Mouse (Mus musculus): ENCODE results near the gene Casq2. TPM values are rescaled to one million over a fixed set of nuclear protein-coding genes. Genes with fewer than 3 reads are reported as not detected.

Gene Casq2
- polyA plus RNA-seq, 1 experiment from 2014 or later: 0.31 TPM

DNA sequence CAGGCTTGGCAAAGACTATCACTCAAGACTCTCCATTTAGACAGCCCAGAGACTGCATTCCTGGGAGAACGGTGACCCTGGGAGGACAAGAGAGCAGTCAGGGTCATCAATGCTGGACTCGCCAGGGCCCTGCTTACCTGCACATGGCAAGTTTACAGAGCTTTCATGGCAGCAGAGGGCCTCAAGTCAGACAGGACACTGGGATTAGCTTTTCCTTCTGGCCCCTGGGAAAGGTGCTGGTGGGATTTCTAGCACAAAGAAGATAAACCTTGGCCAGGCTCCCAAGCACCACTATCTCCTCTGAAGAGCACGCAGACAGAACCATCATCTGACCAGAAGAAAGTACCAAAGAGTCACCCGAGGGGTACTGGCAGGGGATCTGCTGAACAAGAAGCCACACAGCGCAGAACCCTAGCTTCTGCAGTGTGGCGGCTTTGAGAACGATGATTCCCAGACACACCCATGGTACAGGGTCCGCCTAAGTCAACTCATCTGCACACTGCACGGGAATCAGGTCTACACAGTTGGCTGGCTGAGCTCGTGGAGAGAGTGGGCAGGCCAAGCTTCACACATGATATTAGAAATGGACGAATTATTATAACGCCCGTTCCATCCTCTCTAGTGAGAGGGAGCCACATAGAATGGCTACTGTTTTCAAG is 1.3 kb upstream of the Casq2 start:
- 63% methylated on average over 13 of the region's 13 CpGs for WGBS
- H3K27me3 ChIP-seq: peaks cover 30% of the 10 kb centered on the region
- no peak overlapping the region for H3K4me2 ChIP-seq (replicated peaks)
- H3K4me3 ChIP-seq (replicated peaks): no peak overlapping the region
- no peak overlapping the region for H3K27ac ChIP-seq
- no peak for ATAC-seq
- H3K9me3 ChIP-seq: no peaks in the 10 kb centered on the region
- H3K36me3 ChIP-seq: no peaks in the 10 kb centered on the region
- H3K4me1 ChIP-seq (replicated peaks): peaks cover 7% of the 10 kb centered on the region; the same call in 1 of the 2 replicates
- no peak overlapping the region for H3K9ac ChIP-seq (replicated peaks)

DNA sequence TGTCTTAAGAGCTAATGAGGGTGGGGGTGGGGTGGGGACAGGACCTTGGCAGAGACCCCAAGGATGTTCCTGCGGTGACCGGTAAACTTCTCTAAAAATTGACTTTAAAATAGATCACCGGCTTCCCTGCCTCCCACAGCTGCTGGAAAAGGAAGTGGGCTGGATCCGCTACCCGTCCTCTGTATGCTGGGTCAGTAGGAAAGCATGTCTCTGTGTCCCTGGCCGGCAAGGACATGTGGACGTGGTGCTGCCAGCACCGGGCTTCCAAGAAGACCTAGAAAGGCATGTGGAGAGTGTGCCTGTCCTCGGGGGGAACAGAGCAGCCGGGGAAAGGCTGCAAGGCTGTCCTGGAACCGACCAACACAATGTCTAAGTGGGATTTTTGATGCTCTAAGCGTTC is 496 bp upstream of the Casq2 start:
- H3K36me3 ChIP-seq: no peaks in the 10 kb centered on the region
- H3K9ac ChIP-seq (replicated peaks): no peak overlapping the region
- no peak overlapping the region for H3K4me3 ChIP-seq (replicated peaks)
- no peak overlapping the region for H3K27ac ChIP-seq
- ATAC-seq: no peak
- H3K27me3 ChIP-seq: peaks cover 30% of the 10 kb centered on the region
- no peak overlapping the region for H3K4me2 ChIP-seq (replicated peaks)
- peaks cover 7% of the 10 kb centered on the region; the same call in 1 of the 2 replicates for H3K4me1 ChIP-seq (replicated peaks)
- 42% methylated on average over 12 of the region's 12 CpGs for WGBS
- no peaks in the 10 kb centered on the region for H3K9me3 ChIP-seq

- H3K4me1 ChIP-seq (replicated peaks): no peaks in the 10 kb centered on the region
- H3K4me3 ChIP-seq (replicated peaks): no peak overlapping the region
- H3K27me3 ChIP-seq: no peaks in the 10 kb centered on the region
- no peaks in the 10 kb centered on the region for H3K36me3 ChIP-seq
- ATAC-seq: no peak
- no peak overlapping the region for H3K4me2 ChIP-seq (replicated peaks)
- H3K9me3 ChIP-seq: no peaks in the 10 kb centered on the region
- no peak overlapping the region for H3K27ac ChIP-seq
- no peak overlapping the region for H3K9ac ChIP-seq (replicated peaks)
- WGBS: 81% methylated on average over 3 of the region's 3 CpGs
These were observed 8.6 kb downstream of the Casq2 start for GRCm38 (mm10) chr3:102094841-102095240.

GRCm38 (mm10) chr3:102095412-102095811 is 9.2 kb downstream of the Casq2 start:
- no peak for ATAC-seq
- Histone ChIP-seq H3K36me3 (no peaks in the 10 kb centered on the region), H3K27me3 (no peaks in the 10 kb centered on the region), H3K27ac (no peak overlapping the region), H3K4me1 (replicated peaks) (no peaks in the 10 kb centered on the region), H3K4me3 (replicated peaks) (no peak overlapping the region), H3K4me2 (replicated peaks) (no peak overlapping the region), H3K9me3 (no peaks in the 10 kb centered on the region), H3K9ac (replicated peaks) (no peak overlapping the region)
- 80% methylated on average over 5 of the region's 5 CpGs for WGBS

DNA sequence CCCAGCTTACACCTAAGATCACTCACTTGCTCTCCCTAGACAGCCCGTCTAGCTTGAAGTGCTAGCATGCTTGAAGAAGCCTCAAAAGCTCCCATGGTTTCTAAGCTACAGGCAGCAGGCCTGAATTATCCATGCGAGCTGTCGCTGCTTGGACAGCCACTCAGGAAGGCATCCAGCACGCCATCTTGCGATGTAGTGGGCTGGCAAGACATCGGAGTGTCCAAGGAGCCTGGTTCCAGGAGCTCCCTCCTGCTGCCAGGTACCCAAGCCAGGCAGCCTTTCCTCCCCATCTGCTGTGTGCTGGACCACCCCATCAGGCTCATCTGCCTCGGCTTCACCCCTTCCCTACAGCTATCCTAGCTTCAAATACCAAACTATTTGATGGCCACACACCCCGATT is 10.2 kb downstream of the Casq2 start:
- no peak overlapping the region for H3K9ac ChIP-seq (replicated peaks)
- 87% methylated on average over 8 of the region's 8 CpGs for WGBS
- H3K4me2 ChIP-seq (replicated peaks): no peak overlapping the region
- H3K27ac ChIP-seq: no peak overlapping the region
- H3K4me3 ChIP-seq (replicated peaks): no peak overlapping the region
- H3K9me3 ChIP-seq: no peaks in the 10 kb centered on the region
- no peaks in the 10 kb centered on the region for H3K27me3 ChIP-seq
- ATAC-seq: no peak
- no peaks in the 10 kb centered on the region for H3K4me1 ChIP-seq (replicated peaks)
- H3K36me3 ChIP-seq: no peaks in the 10 kb centered on the region

GRCm38 (mm10) chr3:102096976-102097375 is 10.8 kb downstream of the Casq2 start:
- Histone ChIP-seq H3K4me3 (replicated peaks) (no peak overlapping the region), H3K27me3 (no peaks in the 10 kb centered on the region), H3K9ac (replicated peaks) (no peak overlapping the region), H3K4me1 (replicated peaks) (no peaks in the 10 kb centered on the region), H3K9me3 (no peaks in the 10 kb centered on the region), H3K27ac (no peak overlapping the region), H3K36me3 (no peaks in the 10 kb centered on the region), H3K4me2 (replicated peaks) (no peak overlapping the region)
- WGBS: 95% methylated on average over 2 of the region's 2 CpGs
- no peak for ATAC-seq

- ATAC-seq: no peak
- Histone ChIP-seq H3K4me1 (replicated peaks) (no peaks in the 10 kb centered on the region), H3K27me3 (no peaks in the 10 kb centered on the region), H3K9me3 (no peaks in the 10 kb centered on the region), H3K4me3 (replicated peaks) (no peak overlapping the region), H3K36me3 (no peaks in the 10 kb centered on the region), H3K9ac (replicated peaks) (no peak overlapping the region), H3K27ac (no peak overlapping the region), H3K4me2 (replicated peaks) (no peak overlapping the region)
- WGBS: 66% methylated on average over 9 of the region's 10 CpGs
These were observed 13.0 kb downstream of the Casq2 start for GRCm38 (mm10) chr3:102099242-102099641.

DNA sequence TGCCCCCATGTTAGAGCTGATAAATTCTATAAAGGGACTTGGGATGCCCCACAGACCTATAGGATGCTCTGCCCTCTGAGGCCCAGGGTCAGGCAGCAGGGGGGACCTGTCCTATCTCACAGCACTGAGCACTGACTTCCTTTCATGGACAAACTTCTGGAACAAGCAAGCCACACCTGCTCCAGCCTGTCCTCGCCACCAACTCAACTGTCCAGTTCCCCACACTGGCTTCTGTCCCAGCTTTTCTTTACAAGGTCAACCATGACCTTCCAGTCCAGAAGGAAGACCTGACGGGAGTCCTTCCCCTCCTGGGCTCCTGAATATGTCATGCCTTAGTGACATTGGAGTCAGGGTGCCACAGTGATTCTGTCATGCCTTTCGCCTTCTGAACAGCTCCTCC is 13.6 kb downstream of the Casq2 start:
- H3K9me3 ChIP-seq: no peaks in the 10 kb centered on the region
- H3K4me3 ChIP-seq (replicated peaks): no peak overlapping the region
- no peaks in the 10 kb centered on the region for H3K4me1 ChIP-seq (replicated peaks)
- WGBS: 93% methylated on average over 3 of the region's 3 CpGs
- H3K9ac ChIP-seq (replicated peaks): no peak overlapping the region
- H3K27me3 ChIP-seq: no peaks in the 10 kb centered on the region
- H3K4me2 ChIP-seq (replicated peaks): no peak overlapping the region
- H3K27ac ChIP-seq: no peak overlapping the region
- H3K36me3 ChIP-seq: no peaks in the 10 kb centered on the region
- ATAC-seq: no peak

DNA sequence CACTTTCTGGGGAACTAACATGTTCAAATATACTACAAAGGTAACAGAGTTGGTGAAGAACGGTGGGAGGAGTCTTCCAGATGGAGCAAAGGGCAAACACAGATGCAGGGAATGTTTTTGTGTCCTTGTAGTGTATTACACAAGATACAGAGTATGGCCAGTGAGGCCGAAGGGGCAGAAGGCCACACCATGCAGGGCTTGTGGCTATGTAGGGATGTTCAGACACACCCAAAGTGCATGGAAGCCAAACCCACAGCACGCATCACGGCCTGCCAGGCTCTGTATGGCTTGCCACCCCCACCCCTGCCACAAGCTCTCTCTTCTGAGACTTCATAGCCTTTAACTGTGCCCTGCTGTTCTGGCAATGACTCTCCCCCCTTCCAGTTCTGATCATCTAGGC is 15.2 kb downstream of the Casq2 start:
- no peak overlapping the region for H3K4me2 ChIP-seq (replicated peaks)
- no peaks in the 10 kb centered on the region for H3K4me1 ChIP-seq (replicated peaks)
- H3K9me3 ChIP-seq: no peaks in the 10 kb centered on the region
- no peaks in the 10 kb centered on the region for H3K36me3 ChIP-seq
- H3K9ac ChIP-seq (replicated peaks): no peak overlapping the region
- 91% methylated on average over 4 of the region's 4 CpGs for WGBS
- H3K27me3 ChIP-seq: no peaks in the 10 kb centered on the region
- no peak overlapping the region for H3K27ac ChIP-seq
- ATAC-seq: no peak
- H3K4me3 ChIP-seq (replicated peaks): no peak overlapping the region

DNA sequence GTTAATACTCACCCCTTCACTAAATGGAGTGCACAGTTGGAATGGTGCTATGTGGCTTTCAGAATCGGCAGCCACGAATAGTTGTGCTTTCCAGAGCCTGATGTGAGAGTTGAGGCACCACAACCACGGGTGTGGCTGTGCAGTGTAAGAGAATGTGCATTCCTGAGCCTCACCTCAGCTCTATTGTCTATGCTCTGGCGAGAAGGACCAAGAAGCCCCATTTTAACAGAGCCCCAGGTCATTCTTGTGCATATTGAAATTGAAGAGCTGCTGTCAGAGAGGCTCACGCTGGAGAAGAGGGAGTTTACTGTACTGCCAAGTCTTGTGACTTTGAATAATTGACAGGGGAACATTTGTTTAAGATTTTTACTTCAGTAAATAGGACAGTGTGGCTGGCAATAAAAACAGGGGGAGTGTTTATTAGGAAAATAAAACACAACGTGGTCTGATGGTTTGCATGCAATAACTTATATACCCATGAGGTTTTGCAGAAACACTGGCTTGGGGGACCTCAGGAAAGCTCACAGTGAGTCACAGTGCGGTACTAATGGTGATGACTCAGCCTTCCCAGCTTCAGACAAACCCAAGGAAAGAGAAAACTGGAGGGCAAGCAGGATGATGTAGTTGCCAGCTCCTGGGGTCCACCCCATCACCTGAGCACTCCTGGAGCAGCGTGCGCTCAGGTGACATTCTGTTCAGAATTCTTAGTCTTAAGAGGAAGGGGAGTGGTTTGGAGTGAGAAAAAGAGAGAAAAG is 17.8 kb downstream of the Casq2 start:
- Histone ChIP-seq H3K9me3 (no peaks in the 10 kb centered on the region), H3K4me3 (replicated peaks) (no peak overlapping the region), H3K4me2 (replicated peaks) (no peak overlapping the region), H3K36me3 (no peaks in the 10 kb centered on the region), H3K4me1 (replicated peaks) (no peaks in the 10 kb centered on the region), H3K9ac (replicated peaks) (no peak overlapping the region), H3K27me3 (no peaks in the 10 kb centered on the region), H3K27ac (no peak overlapping the region)
- WGBS: 78% methylated on average over 9 of the region's 9 CpGs
- no peak for ATAC-seq

- WGBS: 90% methylated on average over 3 of the region's 3 CpGs
- H3K9ac ChIP-seq (replicated peaks): no peak overlapping the region
- no peaks in the 10 kb centered on the region for H3K4me1 ChIP-seq (replicated peaks)
- H3K9me3 ChIP-seq: no peaks in the 10 kb centered on the region
- no peak for ATAC-seq
- H3K36me3 ChIP-seq: no peaks in the 10 kb centered on the region
- H3K4me3 ChIP-seq (replicated peaks): no peak overlapping the region
- H3K27me3 ChIP-seq: no peaks in the 10 kb centered on the region
- H3K4me2 ChIP-seq (replicated peaks): no peak overlapping the region
- no peak overlapping the region for H3K27ac ChIP-seq
These were observed 22.0 kb downstream of the Casq2 start for GRCm38 (mm10) chr3:102108201-102108600.

DNA sequence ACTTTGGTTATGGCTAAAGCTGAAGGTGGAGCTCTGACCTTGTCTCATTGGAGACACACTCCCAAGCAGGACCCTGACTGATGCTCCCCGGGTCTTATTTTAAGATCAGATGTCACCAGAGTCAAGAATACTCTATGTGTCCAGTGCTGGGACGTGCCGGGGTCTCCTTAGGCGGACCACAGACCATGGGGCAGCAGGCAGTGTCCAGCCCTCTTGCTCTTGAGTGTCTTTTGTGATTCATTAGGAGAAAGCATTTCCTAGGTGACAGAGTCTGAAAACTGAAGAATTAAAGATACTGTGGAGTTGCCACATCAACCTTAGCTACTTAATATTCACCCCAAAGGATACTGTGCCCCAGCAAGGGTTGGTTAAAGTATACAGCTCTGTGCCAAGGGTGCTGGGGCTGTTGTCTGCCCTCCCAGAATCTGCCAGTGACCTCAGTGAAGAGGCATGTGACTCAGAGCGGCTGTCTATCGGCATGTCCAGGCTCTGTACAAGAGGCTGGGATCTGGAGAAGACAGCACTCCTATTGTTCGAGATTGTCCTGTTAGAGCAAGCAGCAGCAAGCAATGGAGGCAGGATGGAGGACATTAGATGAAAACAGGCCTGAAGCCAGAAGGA is 25.9 kb downstream of the Casq2 start:
- Histone ChIP-seq H3K9me3 (no peaks in the 10 kb centered on the region), H3K36me3 (no peaks in the 10 kb centered on the region), H3K9ac (replicated peaks) (no peak overlapping the region), H3K27ac (no peak overlapping the region), H3K27me3 (no peaks in the 10 kb centered on the region), H3K4me1 (replicated peaks) (no peaks in the 10 kb centered on the region), H3K4me3 (replicated peaks) (no peak overlapping the region), H3K4me2 (replicated peaks) (no peak overlapping the region)
- ATAC-seq: no peak
- 83% methylated on average over 7 of the region's 7 CpGs for WGBS

All from midbrain, embryonic 13.5 days (tissue).